Mouse (Mus musculus): ENCODE data around the gene Foxf2.
A peak's percentile ranks its signal among the peaks of the same experiment; 100 is the strongest.

The Foxf2 gene

GRCm38 (mm10) chr13:31625333-31626101 is at the start of gene Foxf2:
Foxf2 (plus strand) TSS chr13:31625816.
- DNase-seq = peak; percentile 26

GRCm38 (mm10) chr13:31576696-31577095 is 48.9 kb upstream of the Foxf2 start:
- no peak for DNase-seq

GRCm38 (mm10) chr13:31577576-31577975 is 48.0 kb upstream of the Foxf2 start:
- DNase-seq = no peak

- no peak for DNase-seq
These were observed 47.2 kb upstream of the Foxf2 start for GRCm38 (mm10) chr13:31578389-31578788.

GRCm38 (mm10) chr13:31579866-31580265 is 45.8 kb upstream of the Foxf2 start:
- peak; percentile 21 for DNase-seq

GRCm38 (mm10) chr13:31587341-31587740 is 38.3 kb upstream of the Foxf2 start:
- no peak for DNase-seq

GRCm38 (mm10) chr13:31599576-31599975 is 26.0 kb upstream of the Foxf2 start:
- DNase-seq = no peak

GRCm38 (mm10) chr13:31603964-31604363 is 21.7 kb upstream of the Foxf2 start:
- DNase-seq = no peak

GRCm38 (mm10) chr13:31614724-31615465 is 10.7 kb upstream of the Foxf2 start:
- no peak for DNase-seq

GRCm38 (mm10) chr13:31615561-31616165 is 10.0 kb upstream of the Foxf2 start:
- DNase-seq = no peak

GRCm38 (mm10) chr13:31618001-31618400 is 7.6 kb upstream of the Foxf2 start:
- DNase-seq = no peak

- peak; percentile 81 for DNase-seq
These were observed 7.2 kb upstream of the Foxf2 start for GRCm38 (mm10) chr13:31618416-31618815.

- DNase-seq = no peak
These were observed 6.5 kb upstream of the Foxf2 start for GRCm38 (mm10) chr13:31618919-31619655.

- DNase-seq = no peak
These were observed 5.7 kb upstream of the Foxf2 start for GRCm38 (mm10) chr13:31619826-31620498.

- DNase-seq = no peak
These were observed 5.1 kb upstream of the Foxf2 start for GRCm38 (mm10) chr13:31620499-31620847.

- DNase-seq = no peak
These were observed 4.7 kb upstream of the Foxf2 start for GRCm38 (mm10) chr13:31620937-31621336.

GRCm38 (mm10) chr13:31621741-31622140 is 3.9 kb upstream of the Foxf2 start:
- DNase-seq = no peak

- no peak for DNase-seq
These were observed 3.2 kb upstream of the Foxf2 start for GRCm38 (mm10) chr13:31622371-31622770.

- no peak for DNase-seq
These were observed 2.3 kb upstream of the Foxf2 start for GRCm38 (mm10) chr13:31623291-31623690.

GRCm38 (mm10) chr13:31623906-31624860 is 1.4 kb upstream of the Foxf2 start:
- no peak for DNase-seq

GRCm38 (mm10) chr13:31624966-31625332 is 667 bp upstream of the Foxf2 start:
- no peak for DNase-seq
